Mouse (Mus musculus): ENCODE results near the gene Mta1. TPM values are rescaled to one million over a fixed set of nuclear protein-coding genes. Genes with fewer than 3 reads are reported as not detected.

Gene Mta1
- total RNA-seq, 2 experiments from 2014 or later, result 36.2 to 41.5 TPM

- intact Hi-C loops (cut with DNase I), result no loop called here
- no peak for TF ChIP-seq CTCF (IDR thresholded peaks at IDR 0.05)
- no peak within 1 kb of the TSS for H3K27ac ChIP-seq
- DNase-seq, result no peak
- H3K4me3 ChIP-seq, result peak within 1 kb of the TSS; percentile 73
Observed at GRCm38 (mm10) chr12:113185442-113186291, 87.6 kb downstream of the Mta1 start, which contains the start of gene Tmem121. Gene Tmem121, plus strand, starts transcription at chr12:113185930.

GRCm38 (mm10) chr12:113186326-113187010, 88.4 kb downstream of the Mta1 start:
- peak overlapping the region; percentile 73 for H3K4me3 ChIP-seq
- H3K27ac ChIP-seq, result no peak overlapping the region
- DNase-seq, result no peak
- intact Hi-C loops (cut with DNase I), result no loop called here
- no peak for TF ChIP-seq CTCF (IDR thresholded peaks at IDR 0.05)

Small RNA genes within 50 kb of the gene (microRNA-seq; reads per million reads assigned to microRNA genes)
- gene Gm44471, result not detected

Other genes with a start within 250 kb of the Mta1 start
- under 1 TPM in 1 of 2 experiments, not detected in 1; 0.14 TPM for gene Gpr132, start 230.1 kb upstream of the Mta1 start, total RNA-seq (2021)
- 10 to 100 TPM; 20.3 to 30.2 TPM for gene Jag2, start 168.5 kb upstream of the Mta1 start, total RNA-seq (2021)
- gene Nudt14, start 156.2 kb upstream of the Mta1 start, total RNA-seq (2021), result 1 to 10 TPM; 5.4 to 7.9 TPM
- gene Btbd6, start 121.8 kb upstream of the Mta1 start, total RNA-seq (2021), result 10 to 100 TPM; 13.3 to 20.6 TPM
- 10 to 100 TPM; 20.8 to 21.5 TPM for gene Brf1, start 97.6 kb upstream of the Mta1 start, total RNA-seq (2021)
- gene Pacs2, start 83.8 kb upstream of the Mta1 start, total RNA-seq (2021), result 10 to 100 TPM; 35.9 to 41.0 TPM
- gene Tex22, start 23.8 kb upstream of the Mta1 start, total RNA-seq (2021), result not detected
- 10 to 100 TPM; 32.4 to 41.1 TPM for gene Crip2, start 42.0 kb downstream of the Mta1 start, total RNA-seq (2021)
- 100 to 1,000 TPM in 1 of 2 experiments, 10 to 100 TPM in 1; 71.2 to 113 TPM for gene Crip1, start 48.0 kb downstream of the Mta1 start, total RNA-seq (2021)
- gene Tedc1, start 58.1 kb downstream of the Mta1 start, total RNA-seq (2021), result not detected
- not detected for gene Tmem121, start 87.7 kb downstream of the Mta1 start, total RNA-seq (2021)